Mouse (Mus musculus): ENCODE measurements around the gene Siah2. TPM values are rescaled to one million over a fixed set of nuclear protein-coding genes. Genes with fewer than 3 reads are reported as not detected.

Gene Siah2
- polyA plus RNA-seq, 1 experiment from 2014 or later, result 6.3 TPM

Other genes with a start within 250 kb of the Siah2 start
- gene Eif2a, start 166.6 kb downstream of the Siah2 start, polyA plus RNA-seq (2015; fragmentation: Nextera tagmentation; extraction: Ambion mirVana), result 46.1 and 47.9 TPM in 2 replicates
- 166 and 169 TPM in 2 replicates for gene Serp1, start 166.5 kb downstream of the Siah2 start, polyA plus RNA-seq (2015; fragmentation: Nextera tagmentation; extraction: Ambion mirVana)
- 15.4 and 16.0 TPM in 2 replicates for gene Selenot, start 115.8 kb downstream of the Siah2 start, polyA plus RNA-seq (2015; fragmentation: Nextera tagmentation; extraction: Ambion mirVana)
- 0.08 TPM in 1 of 2 replicates, not detected in the other for gene Erich6, start 55.2 kb downstream of the Siah2 start, polyA plus RNA-seq (2015; fragmentation: Nextera tagmentation; extraction: Ambion mirVana)
- not detected in 2 replicates for gene Mindy4b-ps, start 129.9 kb upstream of the Siah2 start, polyA plus RNA-seq (2015; fragmentation: Nextera tagmentation; extraction: Ambion mirVana)
- 1.8 and 2.0 TPM in 2 replicates for gene Clrn1, start 192.9 kb upstream of the Siah2 start, polyA plus RNA-seq (2015; fragmentation: Nextera tagmentation; extraction: Ambion mirVana)

Data from embryonic facial prominence, embryonic 15.5 days (tissue).